Mouse (Mus musculus): ENCODE measurements around the gene St8sia1.

Gene St8sia1

GRCm38 (mm10) chr6:142941596-142942381 is 22.5 kb downstream of the St8sia1 start:
- peak; percentile 29 to 44 for DNase-seq

GRCm38 (mm10) chr6:142941078-142941477 is 23.2 kb downstream of the St8sia1 start:
- DNase-seq, result no peak

GRCm38 (mm10) chr6:142938549-142939345 is 25.5 kb downstream of the St8sia1 start:
- peak; percentile 56 to 71 for DNase-seq

- DNase-seq, result no peak
These were observed 26.2 kb downstream of the St8sia1 start for GRCm38 (mm10) chr6:142938074-142938473.

GRCm38 (mm10) chr6:142932582-142932981 is 31.7 kb downstream of the St8sia1 start:
- no peak for DNase-seq

- no peak for DNase-seq
These were observed 32.1 kb downstream of the St8sia1 start for GRCm38 (mm10) chr6:142932144-142932543.

GRCm38 (mm10) chr6:142928551-142929309 is 35.5 kb downstream of the St8sia1 start:
- no peak for DNase-seq

- no peak for DNase-seq
These were observed 37.2 kb downstream of the St8sia1 start for GRCm38 (mm10) chr6:142926901-142927605.

- no peak for DNase-seq
These were observed 38.3 kb downstream of the St8sia1 start for GRCm38 (mm10) chr6:142925921-142926320.

GRCm38 (mm10) chr6:142925374-142925773 is 38.9 kb downstream of the St8sia1 start:
- no peak for DNase-seq

- peak; percentile 26 to 59 for DNase-seq
These were observed 43.4 kb downstream of the St8sia1 start for GRCm38 (mm10) chr6:142920901-142921300.

- DNase-seq, result peak in 1 of 2 experiments; percentile 30
These were observed 45.6 kb downstream of the St8sia1 start for GRCm38 (mm10) chr6:142918691-142919090.

GRCm38 (mm10) chr6:142917471-142917901 is 46.8 kb downstream of the St8sia1 start:
- DNase-seq, result no peak

GRCm38 (mm10) chr6:142916271-142916941 is 47.8 kb downstream of the St8sia1 start:
- no peak for DNase-seq

- DNase-seq, result no peak
These were observed 48.8 kb downstream of the St8sia1 start for GRCm38 (mm10) chr6:142915464-142915863.

GRCm38 (mm10) chr6:142914676-142915075 is 49.6 kb downstream of the St8sia1 start:
- DNase-seq, result no peak

GRCm38 (mm10) chr6:142911263-142911662 is 53.0 kb downstream of the St8sia1 start:
- no peak for DNase-seq

- no peak for DNase-seq
These were observed 53.5 kb downstream of the St8sia1 start for GRCm38 (mm10) chr6:142910721-142911120.

GRCm38 (mm10) chr6:142909771-142910105 is 54.5 kb downstream of the St8sia1 start:
- DNase-seq, result peak; percentile 30 to 59

GRCm38 (mm10) chr6:142908911-142909770 is 55.1 kb downstream of the St8sia1 start:
- no peak for DNase-seq

GRCm38 (mm10) chr6:142908412-142908811 is 55.8 kb downstream of the St8sia1 start:
- no peak for DNase-seq
